Mouse (Mus musculus) heart, embryonic 13.5 days (tissue): ENCODE results near the gene Spp1. TPM values are rescaled to one million over a fixed set of nuclear protein-coding genes. Genes with fewer than 3 reads are reported as not detected.
A peak's percentile ranks its signal among the peaks of the same experiment; 100 is the strongest.

Experiments
- ATAC-seq: fragments of 200-750 bp; cut with Nextera tagmentation; 2 replicates; pipeline ENCODE4 v1.8.0; 2017; ENCODE audit warnings: moderate TSS enrichment; ENCODE audit not compliant: insufficient number of reproducible peaks, low FRiP score, low TSS enrichment; ENCODE audit errors: extremely low read depth
- H3K27ac ChIP-seq: fragments of 300-500 bp; sonication (generic); replicated peaks from 2 replicates; pipeline ENCODE4 v1.5.1; 2015; ENCODE audit warnings: moderate library complexity, mild to moderate bottlenecking, inconsistent platforms
- H3K27me3 ChIP-seq: fragments of 300-500 bp; sonication (generic); replicated peaks from 2 replicates; pipeline ENCODE4 v1.6.1; 2015; ENCODE audit warnings: mild to moderate bottlenecking, inconsistent platforms
- H3K36me3 ChIP-seq: fragments of 300-500 bp; sonication (generic); 2 replicates; pipeline ENCODE4 v1.6.1; 2015; ENCODE audit warnings: mild to moderate bottlenecking, inconsistent platforms
- H3K4me1 ChIP-seq: fragments of 300-500 bp; sonication (generic); 2 replicates; pipeline ENCODE4 v1.6.1; 2015; ENCODE audit warnings: inconsistent platforms
- H3K4me2 ChIP-seq: fragments of 300-500 bp; sonication (generic); 2 replicates; pipeline ENCODE4 v1.6.1; 2015; ENCODE audit warnings: inconsistent platforms, mild to moderate bottlenecking, moderate library complexity
- H3K4me3 ChIP-seq: fragments of 300-500 bp; sonication (generic); 2 replicates; pipeline ENCODE4 v1.5.1; 2015; ENCODE audit warnings: moderate library complexity, mild to moderate bottlenecking, inconsistent platforms
- H3K9ac ChIP-seq: fragments of 300-500 bp; sonication (generic); 2 replicates; pipeline ENCODE4 v1.6.1; 2015; ENCODE audit warnings: inconsistent platforms, mild to moderate bottlenecking, moderate library complexity
- H3K9me3 ChIP-seq: fragments of 300-500 bp; sonication (generic); 2 replicates; pipeline ENCODE4 v1.6.1; 2016; ENCODE audit warnings: inconsistent platforms
- WGBS: fragments of 180-500 bp; shearing (Covaris S2); methylation state at CpG from one replicate; pipeline ENCODE4 v1.1.7; 2015; ENCODE audit warnings: mixed read lengths; 5-methylcytosine and 5-hydroxymethylcytosine counted together
- polyA plus RNA-seq: library from polyadenylated mRNA; unstranded; fragments of >200 nt; fragmentation: Nextera tagmentation; extraction: Ambion mirVana; gene quantifications from 2 replicates; pipeline ENCODE4 v1.2.1, GENCODE M21; 2015

The Spp1 gene
- polyA plus RNA-seq, 1 experiment from 2014 or later, result 6.0 TPM

GRCm38 (mm10) chr5:104460856-104461255 is 25.9 kb downstream of the Spp1 start:
- 30% methylated on average over 6 of the region's 7 CpGs for WGBS
- Histone ChIP-seq H3K4me2 (peak overlapping the region; percentile 83), H3K4me3 (peak overlapping the region; percentile 91), H3K27me3 (no peaks in the 10 kb centered on the region), H3K4me1 (peaks cover 33% of the 10 kb centered on the region), H3K9ac (peak overlapping the region; percentile 97), H3K27ac (0 out of 2 replicates have a peak overlapping the region, but pooled peaks have one; percentile 12), H3K36me3 (peaks cover 24% of the 10 kb centered on the region), H3K9me3 (no peaks in the 10 kb centered on the region)
- ATAC-seq, result no peak

GRCm38 (mm10) chr5:104465279-104465678 is 30.4 kb downstream of the Spp1 start:
- no peak for ATAC-seq
- H3K9ac ChIP-seq, result no peak overlapping the region
- H3K27ac ChIP-seq, result 0 out of 2 replicates have a peak overlapping the region, but pooled peaks have one; percentile 1
- no peaks in the 10 kb centered on the region for H3K27me3 ChIP-seq
- WGBS, result 70% methylated on average over 8 of the region's 8 CpGs
- no peak overlapping the region for H3K4me3 ChIP-seq
- H3K4me2 ChIP-seq, result no peak overlapping the region
- H3K9me3 ChIP-seq, result no peaks in the 10 kb centered on the region
- peaks cover 54% of the 10 kb centered on the region for H3K36me3 ChIP-seq
- peaks cover 22% of the 10 kb centered on the region for H3K4me1 ChIP-seq

GRCm38 (mm10) chr5:104465731-104466130 is 30.8 kb downstream of the Spp1 start:
- no peak overlapping the region for H3K4me2 ChIP-seq
- ATAC-seq, result no peak
- no peak overlapping the region for H3K9ac ChIP-seq
- H3K4me3 ChIP-seq, result no peak overlapping the region
- H3K4me1 ChIP-seq, result peaks cover 18% of the 10 kb centered on the region
- H3K27me3 ChIP-seq, result no peaks in the 10 kb centered on the region
- WGBS, result 87% methylated on average over 12 of the region's 12 CpGs
- peaks cover 58% of the 10 kb centered on the region for H3K36me3 ChIP-seq
- no peak overlapping the region for H3K27ac ChIP-seq
- H3K9me3 ChIP-seq, result no peaks in the 10 kb centered on the region

- H3K36me3 ChIP-seq, result peaks cover 69% of the 10 kb centered on the region
- no peaks in the 10 kb centered on the region for H3K27me3 ChIP-seq
- H3K9me3 ChIP-seq, result no peaks in the 10 kb centered on the region
- H3K9ac ChIP-seq, result no peak overlapping the region
- H3K27ac ChIP-seq, result no peak overlapping the region
- 93% methylated on average over 16 of the region's 16 CpGs for WGBS
- H3K4me2 ChIP-seq, result no peak overlapping the region
- peaks cover 9% of the 10 kb centered on the region for H3K4me1 ChIP-seq
- no peak for ATAC-seq
- H3K4me3 ChIP-seq, result no peak overlapping the region
Measured at GRCm38 (mm10) chr5:104466816-104467215, 31.9 kb downstream of the Spp1 start.

GRCm38 (mm10) chr5:104468586-104468985 is 33.7 kb downstream of the Spp1 start:
- ATAC-seq, result no peak
- 83% methylated on average over 5 of the region's 5 CpGs for WGBS
- Histone ChIP-seq H3K36me3 (peaks cover 82% of the 10 kb centered on the region), H3K27me3 (no peaks in the 10 kb centered on the region), H3K27ac (no peak overlapping the region), H3K9me3 (no peaks in the 10 kb centered on the region), H3K4me3 (no peak overlapping the region), H3K4me2 (no peak overlapping the region), H3K9ac (no peak overlapping the region), H3K4me1 (0 out of 2 replicates have a peak, but pooled peaks cover 3% of the 10 kb centered on the region)

- ATAC-seq, result no peak
- Histone ChIP-seq H3K4me2 (no peak overlapping the region), H3K36me3 (peaks cover 59% of the 10 kb centered on the region), H3K4me3 (no peak overlapping the region), H3K27me3 (no peaks in the 10 kb centered on the region), H3K9ac (no peak overlapping the region), H3K4me1 (no peaks in the 10 kb centered on the region), H3K9me3 (no peaks in the 10 kb centered on the region), H3K27ac (no peak overlapping the region)
- 84% methylated on average over 5 of the region's 5 CpGs for WGBS
Measured at GRCm38 (mm10) chr5:104470981-104471391, 36.1 kb downstream of the Spp1 start.

- Histone ChIP-seq H3K9me3 (no peaks in the 10 kb centered on the region), H3K4me2 (no peak overlapping the region), H3K27me3 (no peaks in the 10 kb centered on the region), H3K4me1 (no peaks in the 10 kb centered on the region), H3K9ac (no peak overlapping the region), H3K27ac (no peak overlapping the region), H3K4me3 (no peak overlapping the region), H3K36me3 (peaks cover 54% of the 10 kb centered on the region)
- no peak for ATAC-seq
- WGBS, result 92% methylated on average over 8 of the region's 8 CpGs
Measured at GRCm38 (mm10) chr5:104472371-104472770, 37.5 kb downstream of the Spp1 start.

- no peak overlapping the region for H3K4me3 ChIP-seq
- H3K9ac ChIP-seq, result no peak overlapping the region
- ATAC-seq, result no peak
- H3K4me2 ChIP-seq, result no peak overlapping the region
- H3K27me3 ChIP-seq, result no peaks in the 10 kb centered on the region
- 84% methylated on average over 7 of the region's 7 CpGs for WGBS
- H3K36me3 ChIP-seq, result peaks cover 79% of the 10 kb centered on the region
- H3K27ac ChIP-seq, result no peak overlapping the region
- no peaks in the 10 kb centered on the region for H3K9me3 ChIP-seq
- no peaks in the 10 kb centered on the region for H3K4me1 ChIP-seq
Measured at GRCm38 (mm10) chr5:104480367-104480766, 45.4 kb downstream of the Spp1 start.

GRCm38 (mm10) chr5:104482856-104483255 is 47.9 kb downstream of the Spp1 start:
- WGBS, result 64% methylated on average over 8 of the region's 8 CpGs
- H3K36me3 ChIP-seq, result peaks cover 91% of the 10 kb centered on the region

More at GRCm38 (mm10) chr5:104482856-104483255, 47.9 kb downstream of the Spp1 start:
- H3K9me3 ChIP-seq, result no peaks in the 10 kb centered on the region
- no peaks in the 10 kb centered on the region for H3K27me3 ChIP-seq
- no peak overlapping the region for H3K9ac ChIP-seq
- H3K27ac ChIP-seq, result no peak overlapping the region
- no peak overlapping the region for H3K4me2 ChIP-seq
- no peak for ATAC-seq
- no peak overlapping the region for H3K4me3 ChIP-seq
- H3K4me1 ChIP-seq, result no peaks in the 10 kb centered on the region

Other genes starting within 250 kb of the Spp1 start
- gene Dmp1, start 232.5 kb upstream of the Spp1 start, polyA plus RNA-seq, result 0.05 and 0.06 TPM in 2 replicates
- gene Ibsp, start 135.9 kb upstream of the Spp1 start, polyA plus RNA-seq, result 0.06 and 0.17 TPM in 2 replicates
- gene Mepe, start 109.8 kb upstream of the Spp1 start, polyA plus RNA-seq, result not detected in 2 replicates
- 7.2 and 7.9 TPM in 2 replicates for gene Pkd2, start 24.3 kb downstream of the Spp1 start, polyA plus RNA-seq
- 6.5 and 6.6 TPM in 2 replicates for gene BC005561, start 73.2 kb downstream of the Spp1 start, polyA plus RNA-seq